Mouse (Mus musculus): ENCODE data around the gene Apela. TPM values are rescaled to one million over a fixed set of nuclear protein-coding genes. Genes with fewer than 3 reads are reported as not detected.
A peak's percentile ranks its signal among the peaks of the same experiment; 100 is the strongest.

Gene Apela
- polyA plus RNA-seq (2014; fragmentation: Nextera tagmentation; extraction: Ambion mirVana), result 6.5 and 7.1 TPM in 2 replicates

DNA sequence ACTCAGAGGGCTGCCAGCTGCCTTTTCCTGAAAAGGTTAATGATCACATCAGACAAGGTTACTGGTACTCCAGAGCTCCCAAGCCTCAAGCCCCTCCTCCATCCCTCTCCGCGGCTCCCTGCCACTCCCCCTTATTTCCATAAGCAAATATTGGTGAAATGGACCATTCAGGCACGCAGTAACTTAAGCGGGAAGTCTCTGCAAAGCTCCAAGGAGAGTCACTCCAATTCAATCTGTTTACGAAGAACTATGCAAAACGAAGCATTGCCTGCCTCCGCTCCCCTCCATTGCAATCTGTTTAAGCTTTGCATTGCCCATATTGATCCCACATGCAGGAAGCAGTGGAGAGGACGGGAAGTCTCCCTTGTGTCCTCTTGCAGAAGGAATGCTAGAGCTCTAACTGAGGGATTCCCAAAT is at the start of gene Apela:
Gene Apela, minus strand, starts transcription at position 220 of the 417 bp plus-strand sequence.
- ATAC-seq (replicated peaks; ENCODE audit: low FRiP score, low TSS enrichment, low read depth) (peak; percentile 80), DNase-seq (ENCODE audit: low spot score) (peak; percentile 75)
- no peaks in the 10 kb centered on the region for H3K36me3 ChIP-seq (ENCODE audit: control insufficient read depth, insufficient read depth, low read length)
- peak within 1 kb of the TSS; percentile 29; the same call in 1 of the 2 replicates for H3K27ac ChIP-seq (ENCODE audit: low read depth)
- peaks cover 11% of the 10 kb centered on the region; the same call in 1 of the 2 replicates for H3K4me1 ChIP-seq (replicated peaks; ENCODE audit: control insufficient read depth, insufficient read depth, low read length)
- peak within 1 kb of the TSS; percentile 31 for H3K4me3 ChIP-seq (ENCODE audit: low read depth, low read length)
- no peaks in the 10 kb centered on the region for H3K27me3 ChIP-seq (replicated peaks; ENCODE audit: control insufficient read depth, insufficient read depth, low read length)
- peak within 1 kb of the TSS; percentile 61 for H3K4me2 ChIP-seq (ENCODE audit: low read length)
- no peak within 1 kb of the TSS; the same call in none of the 2 replicates for H3K9ac ChIP-seq (ENCODE audit: low read length)
- no peaks in the 10 kb centered on the region for H3K9me3 ChIP-seq (ENCODE audit: control insufficient read depth, low read length)
- under 1% methylated on average over 8 of the region's 8 CpGs for WGBS

- DNase-seq (ENCODE audit: low spot score), result no peak
- Histone ChIP-seq H3K27me3 (replicated peaks; ENCODE audit: control insufficient read depth, insufficient read depth, low read length) (no peaks in the 10 kb centered on the region), H3K36me3 (ENCODE audit: control insufficient read depth, insufficient read depth, low read length) (no peaks in the 10 kb centered on the region), H3K4me2 (ENCODE audit: low read length) (no peak overlapping the region), H3K9ac (ENCODE audit: low read length) (no peak overlapping the region), H3K27ac (ENCODE audit: low read depth) (no peak overlapping the region), H3K4me3 (ENCODE audit: low read depth, low read length) (no peak overlapping the region), H3K9me3 (ENCODE audit: control insufficient read depth, low read length) (no peaks in the 10 kb centered on the region), H3K4me1 (replicated peaks; ENCODE audit: control insufficient read depth, insufficient read depth, low read length) (no peaks in the 10 kb centered on the region)
- ATAC-seq (replicated peaks; ENCODE audit: low FRiP score, low TSS enrichment, low read depth), result no peak
- 72% methylated on average over 2 of the region's 2 CpGs for WGBS
Observed at GRCm38 (mm10) chr8:65085680-65086079, 48.5 kb upstream of the Apela start.

DNA sequence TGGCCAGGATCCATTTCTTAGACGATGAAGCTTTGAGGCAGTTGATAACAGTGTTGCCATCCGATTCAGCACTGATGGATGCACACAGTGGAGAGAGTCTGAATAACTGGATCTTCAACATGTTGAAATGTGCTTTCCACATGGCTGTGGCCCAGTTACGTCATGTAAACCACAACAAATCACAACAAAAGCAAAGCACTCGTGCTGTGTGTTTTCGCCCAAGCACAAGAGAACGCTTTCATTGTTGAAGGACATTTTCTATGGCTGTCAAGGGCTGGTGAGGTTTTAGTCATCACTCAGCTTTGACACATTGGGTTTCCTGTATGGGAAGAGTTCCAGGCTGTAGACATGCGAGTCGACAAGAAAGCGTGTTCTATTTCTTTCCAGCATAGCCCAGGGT is 43.6 kb upstream of the Apela start:
- Histone ChIP-seq H3K4me3 (ENCODE audit: low read depth, low read length) (no peak overlapping the region), H3K4me2 (ENCODE audit: low read length) (no peak overlapping the region), H3K9ac (ENCODE audit: low read length) (no peak overlapping the region), H3K4me1 (replicated peaks; ENCODE audit: control insufficient read depth, insufficient read depth, low read length) (no peaks in the 10 kb centered on the region), H3K9me3 (ENCODE audit: control insufficient read depth, low read length) (no peaks in the 10 kb centered on the region), H3K27me3 (replicated peaks; ENCODE audit: control insufficient read depth, insufficient read depth, low read length) (no peaks in the 10 kb centered on the region), H3K27ac (ENCODE audit: low read depth) (no peak overlapping the region), H3K36me3 (ENCODE audit: control insufficient read depth, insufficient read depth, low read length) (no peaks in the 10 kb centered on the region)
- no peak for DNase-seq (ENCODE audit: low spot score)
- 73% methylated on average over 9 of the region's 9 CpGs for WGBS
- no peak for ATAC-seq (replicated peaks; ENCODE audit: low FRiP score, low TSS enrichment, low read depth)

DNA sequence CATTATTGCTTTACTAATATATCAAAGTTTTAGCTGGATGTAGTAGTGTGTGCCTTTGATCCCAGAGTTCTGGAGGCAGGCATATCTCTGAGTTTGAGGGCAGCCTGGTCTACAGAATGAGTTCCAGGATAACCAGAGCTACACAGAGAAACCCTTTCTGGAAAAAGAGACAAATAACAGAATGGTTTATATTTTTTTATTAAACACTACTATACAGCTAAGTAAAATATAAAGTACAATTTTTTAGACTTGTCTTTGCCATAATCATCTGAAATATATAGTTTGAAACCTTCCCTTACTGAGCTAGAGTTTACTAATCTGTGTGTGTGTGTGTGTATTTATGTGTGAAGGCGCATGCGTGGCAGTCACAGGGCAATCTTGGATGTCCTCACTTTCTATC is 37.6 kb upstream of the Apela start, which contains the start of gene Gm10663:
Gene Gm10663, plus strand, starts transcription at position 301 of the 400 bp plus-strand sequence.
- no peak for DNase-seq (ENCODE audit: low spot score)
- H3K9me3 ChIP-seq (ENCODE audit: control insufficient read depth, low read length), result no peaks in the 10 kb centered on the region
- H3K36me3 ChIP-seq (ENCODE audit: control insufficient read depth, insufficient read depth, low read length), result no peaks in the 10 kb centered on the region
- no peak within 1 kb of the TSS for H3K4me3 ChIP-seq (ENCODE audit: low read depth, low read length)
- H3K9ac ChIP-seq (ENCODE audit: low read length), result no peak within 1 kb of the TSS
- H3K27ac ChIP-seq (ENCODE audit: low read depth), result no peak within 1 kb of the TSS
- ATAC-seq (replicated peaks; ENCODE audit: low FRiP score, low TSS enrichment, low read depth), result no peak
- no peaks in the 10 kb centered on the region for H3K27me3 ChIP-seq (replicated peaks; ENCODE audit: control insufficient read depth, insufficient read depth, low read length)
- no peaks in the 10 kb centered on the region for H3K4me1 ChIP-seq (replicated peaks; ENCODE audit: control insufficient read depth, insufficient read depth, low read length)
- WGBS, result 76% methylated on average over 2 of the region's 2 CpGs
- peak within 1 kb of the TSS; percentile 12; the same call in 1 of the 2 replicates for H3K4me2 ChIP-seq (ENCODE audit: low read length)

DNA sequence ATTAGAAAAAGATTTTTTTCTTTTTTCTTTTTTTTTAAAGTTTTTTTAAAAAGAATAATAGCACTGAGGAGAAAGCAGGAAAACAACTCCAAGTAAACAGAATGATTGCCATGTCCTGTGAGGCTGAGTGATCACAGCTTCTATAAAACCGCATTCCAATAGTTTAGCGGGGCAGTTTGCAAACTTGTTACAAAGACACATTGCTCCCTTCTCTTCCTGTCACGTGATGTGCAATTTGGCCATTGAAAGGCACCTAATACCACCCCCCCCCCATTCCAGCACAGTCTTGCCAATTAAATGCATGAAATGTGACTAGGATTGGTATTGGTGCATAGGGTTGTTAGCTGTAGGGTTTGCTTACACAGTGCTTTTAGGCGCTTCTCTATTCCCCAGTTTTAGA is 33.9 kb upstream of the Apela start:
- Histone ChIP-seq H3K9ac (ENCODE audit: low read length) (no peak overlapping the region), H3K4me3 (ENCODE audit: low read depth, low read length) (no peak overlapping the region), H3K4me2 (ENCODE audit: low read length) (no peak overlapping the region), H3K27me3 (replicated peaks; ENCODE audit: control insufficient read depth, insufficient read depth, low read length) (no peaks in the 10 kb centered on the region), H3K4me1 (replicated peaks; ENCODE audit: control insufficient read depth, insufficient read depth, low read length) (no peaks in the 10 kb centered on the region), H3K9me3 (ENCODE audit: control insufficient read depth, low read length) (no peaks in the 10 kb centered on the region), H3K36me3 (ENCODE audit: control insufficient read depth, insufficient read depth, low read length) (no peaks in the 10 kb centered on the region), H3K27ac (ENCODE audit: low read depth) (no peak overlapping the region)
- ATAC-seq (replicated peaks; ENCODE audit: low FRiP score, low TSS enrichment, low read depth) (no peak), DNase-seq (ENCODE audit: low spot score) (no peak)
- 63% methylated on average over 4 of the region's 4 CpGs for WGBS

GRCm38 (mm10) chr8:65068473-65068819 is 31.3 kb upstream of the Apela start:
- DNase-seq (ENCODE audit: low spot score), result no peak
- H3K27ac ChIP-seq (ENCODE audit: low read depth), result no peak overlapping the region
- 84% methylated on average over 4 of the region's 4 CpGs for WGBS
- H3K4me3 ChIP-seq (ENCODE audit: low read depth, low read length), result no peak overlapping the region
- no peaks in the 10 kb centered on the region for H3K36me3 ChIP-seq (ENCODE audit: control insufficient read depth, insufficient read depth, low read length)
- no peak overlapping the region for H3K9ac ChIP-seq (ENCODE audit: low read length)
- no peak overlapping the region for H3K4me2 ChIP-seq (ENCODE audit: low read length)
- H3K4me1 ChIP-seq (replicated peaks; ENCODE audit: control insufficient read depth, insufficient read depth, low read length), result no peaks in the 10 kb centered on the region
- ATAC-seq (replicated peaks; ENCODE audit: low FRiP score, low TSS enrichment, low read depth), result no peak
- H3K9me3 ChIP-seq (ENCODE audit: control insufficient read depth, low read length), result no peaks in the 10 kb centered on the region
- H3K27me3 ChIP-seq (replicated peaks; ENCODE audit: control insufficient read depth, insufficient read depth, low read length), result no peaks in the 10 kb centered on the region

DNA sequence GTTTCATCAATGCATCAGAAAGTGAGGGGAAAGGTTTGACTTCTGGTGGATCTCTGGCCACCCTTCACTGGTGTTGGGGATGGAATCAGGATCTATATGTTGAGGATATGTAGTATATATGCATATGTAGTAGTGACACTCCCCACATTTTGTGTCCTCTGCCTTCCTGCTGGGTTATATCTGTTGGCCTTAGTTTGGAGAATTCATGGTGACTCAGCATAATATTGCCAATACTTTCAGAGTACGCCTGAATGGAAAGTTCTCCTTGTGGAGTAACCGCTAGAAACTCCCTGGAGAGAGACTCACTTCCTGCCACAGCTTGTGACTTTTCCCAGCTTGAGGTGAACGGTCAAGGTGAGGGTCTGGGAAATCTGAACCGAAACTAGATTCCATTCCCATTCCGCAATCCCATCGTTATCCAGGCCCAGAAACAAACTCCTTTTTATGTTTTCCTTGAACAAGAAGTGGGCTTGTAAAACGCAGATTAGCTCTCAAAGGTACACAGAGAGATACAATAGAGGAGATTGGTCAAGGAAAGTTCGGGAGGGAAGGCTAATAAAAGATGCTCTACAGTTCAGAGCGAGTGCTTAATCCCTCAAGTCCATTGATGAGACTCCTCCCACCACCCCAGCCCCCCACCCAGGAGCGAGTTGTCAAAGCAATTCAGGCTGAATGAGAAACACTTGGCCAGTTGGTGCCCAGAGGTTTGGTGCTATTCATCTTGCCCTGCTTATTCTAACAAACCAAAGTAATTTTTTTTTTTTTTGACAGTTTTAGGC is 30.7 kb upstream of the Apela start:
- Histone ChIP-seq H3K4me2 (ENCODE audit: low read length) (no peak overlapping the region), H3K9me3 (ENCODE audit: control insufficient read depth, low read length) (no peaks in the 10 kb centered on the region), H3K9ac (ENCODE audit: low read length) (no peak overlapping the region), H3K27me3 (replicated peaks; ENCODE audit: control insufficient read depth, insufficient read depth, low read length) (no peaks in the 10 kb centered on the region), H3K36me3 (ENCODE audit: control insufficient read depth, insufficient read depth, low read length) (no peaks in the 10 kb centered on the region), H3K4me3 (ENCODE audit: low read depth, low read length) (no peak overlapping the region), H3K4me1 (replicated peaks; ENCODE audit: control insufficient read depth, insufficient read depth, low read length) (no peaks in the 10 kb centered on the region), H3K27ac (ENCODE audit: low read depth) (no peak overlapping the region)
- DNase-seq (ENCODE audit: low spot score) (no peak), ATAC-seq (replicated peaks; ENCODE audit: low FRiP score, low TSS enrichment, low read depth) (no peak)
- WGBS, result 42% methylated on average over 10 of the region's 10 CpGs

- no peaks in the 10 kb centered on the region for H3K4me1 ChIP-seq (replicated peaks; ENCODE audit: control insufficient read depth, insufficient read depth, low read length)
- ATAC-seq (replicated peaks; ENCODE audit: low FRiP score, low TSS enrichment, low read depth) (no peak), DNase-seq (ENCODE audit: low spot score) (no peak)
- H3K9ac ChIP-seq (ENCODE audit: low read length), result no peak overlapping the region
- H3K4me3 ChIP-seq (ENCODE audit: low read depth, low read length), result no peak overlapping the region
- H3K4me2 ChIP-seq (ENCODE audit: low read length), result no peak overlapping the region
- no peaks in the 10 kb centered on the region for H3K9me3 ChIP-seq (ENCODE audit: control insufficient read depth, low read length)
- H3K27me3 ChIP-seq (replicated peaks; ENCODE audit: control insufficient read depth, insufficient read depth, low read length), result no peaks in the 10 kb centered on the region
- 89% methylated on average over 4 of the region's 4 CpGs for WGBS
- no peak overlapping the region for H3K27ac ChIP-seq (ENCODE audit: low read depth)
- no peaks in the 10 kb centered on the region for H3K36me3 ChIP-seq (ENCODE audit: control insufficient read depth, insufficient read depth, low read length)
Observed at GRCm38 (mm10) chr8:65067031-65067430, 29.9 kb upstream of the Apela start.

DNA sequence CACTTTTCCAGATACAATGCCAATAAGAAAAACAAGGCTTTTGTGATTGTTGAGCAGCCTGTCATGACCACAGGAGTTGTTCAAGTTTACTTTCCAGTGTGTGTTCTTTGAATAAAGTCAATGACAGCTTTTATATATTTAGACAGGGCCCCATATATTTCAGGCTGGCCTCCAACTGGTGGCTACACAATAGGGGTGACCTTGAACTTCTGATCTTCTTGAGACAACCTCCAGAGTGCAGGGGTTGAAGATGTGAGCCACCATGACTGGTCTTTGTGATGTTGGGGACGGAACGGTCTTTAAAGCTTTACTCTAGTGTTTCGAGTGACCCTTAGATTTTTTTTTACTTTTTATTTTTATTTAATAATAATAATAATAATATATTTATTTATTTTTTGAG is 28.5 kb upstream of the Apela start:
- Histone ChIP-seq H3K27me3 (replicated peaks; ENCODE audit: control insufficient read depth, insufficient read depth, low read length) (no peaks in the 10 kb centered on the region), H3K9ac (ENCODE audit: low read length) (no peak overlapping the region), H3K9me3 (ENCODE audit: control insufficient read depth, low read length) (no peaks in the 10 kb centered on the region), H3K4me2 (ENCODE audit: low read length) (no peak overlapping the region), H3K27ac (ENCODE audit: low read depth) (no peak overlapping the region), H3K36me3 (ENCODE audit: control insufficient read depth, insufficient read depth, low read length) (no peaks in the 10 kb centered on the region), H3K4me1 (replicated peaks; ENCODE audit: control insufficient read depth, insufficient read depth, low read length) (no peaks in the 10 kb centered on the region), H3K4me3 (ENCODE audit: low read depth, low read length) (no peak overlapping the region)
- WGBS, result 97% methylated on average over 3 of the region's 3 CpGs
- no peak for DNase-seq (ENCODE audit: low spot score)
- ATAC-seq (replicated peaks; ENCODE audit: low FRiP score, low TSS enrichment, low read depth), result no peak
